Mouse (Mus musculus): ENCODE measurements around the gene Cadm3.
"Not testable (repeated sequence)": the region's sequence is repeated elsewhere in the genome, so short reads cannot be mapped to it uniquely, and the experiment has no call there.

Gene Cadm3

GRCm38 (mm10) chr1:173324961-173325360, 42.5 kb downstream of the Cadm3 start:
- intact Hi-C loops (cut with DNase I) = loop anchor here (5.0 kb wide), 1 partner anchor 72 kb away; no protein-coding TSS in a partner anchor

- intact Hi-C loops (cut with DNase I) = loop anchor here (5.0 kb wide), 1 partner anchor 73 kb away; no protein-coding TSS in a partner anchor
Measured at GRCm38 (mm10) chr1:173323839-173324585, 43.5 kb downstream of the Cadm3 start.

GRCm38 (mm10) chr1:173322249-173322627, 45.3 kb downstream of the Cadm3 start:
- intact Hi-C loops (cut with DNase I) = loop anchor here (5.0 kb wide), 1 partner anchor 75 kb away; no protein-coding TSS in a partner anchor

- intact Hi-C loops (cut with DNase I) = loop anchor here (5.0 kb wide), 1 partner anchor 76 kb away; no protein-coding TSS in a partner anchor
Measured at GRCm38 (mm10) chr1:173321593-173322248, 45.8 kb downstream of the Cadm3 start.

GRCm38 (mm10) chr1:173317925-173318477, 49.5 kb downstream of the Cadm3 start:
- intact Hi-C loops (cut with DNase I) = no loop called here

GRCm38 (mm10) chr1:173315725-173316124, 51.8 kb downstream of the Cadm3 start:
- intact Hi-C loops (cut with DNase I) = no loop called here

- intact Hi-C loops (cut with DNase I) = not testable (repeated sequence)
Measured at GRCm38 (mm10) chr1:173313535-173314050, 53.9 kb downstream of the Cadm3 start.

- intact Hi-C loops (cut with DNase I) = not testable (repeated sequence)
Measured at GRCm38 (mm10) chr1:173302795-173303194, 64.7 kb downstream of the Cadm3 start.

All from adrenal gland (tissue).